ENCODE assay signal across 19 mouse cellular contexts in genomic region chr6:23471830-23472229, GRCm38 (mm10).
"Had no signal": no experiment of that assay in that cellular context is flagged by ENCODE, and none has a peak within 500 bp of the region (broad histone marks: within the 10 kb centered on the region; RNA-seq: fewer than 3 reads in every experiment).

No protein-coding gene starts in this region.

- H3K36me3 ChIP-seq: liver, embryonic 13.5 days; liver, embryonic 15.5 days; lung, embryonic 15.5 days; neural tube, embryonic 12.5 days; stomach, embryonic 15.5 days had no signal

- ATAC-seq: liver, postnatal 0 days; lung, postnatal 0 days; midbrain, embryonic 16.5 days had no signal

- DNase-seq: liver, embryonic 13.5 days; liver, postnatal 0 days; lung, postnatal 14 days; lung, postnatal 36 days; midbrain, embryonic 14.5 days; right cerebral cortex, postnatal 14 days; thymus, adult 2 months; thymus, postnatal 25 days; thymus, postnatal 4 days had no signal

- H3K4me1 ChIP-seq: liver, embryonic 13.5 days; liver, embryonic 15.5 days; lung, embryonic 15.5 days; megakaryocyte, embryonic 14.5 days; neural tube, embryonic 12.5 days; stomach, embryonic 15.5 days had no signal

- H3K9me3 ChIP-seq: liver, embryonic 13.5 days; liver, embryonic 15.5 days; lung, embryonic 15.5 days; megakaryocyte, embryonic 14.5 days; neural tube, embryonic 12.5 days; stomach, embryonic 15.5 days had no signal

- H3K4me2 ChIP-seq: liver, embryonic 13.5 days; liver, embryonic 15.5 days; lung, embryonic 15.5 days; midbrain, embryonic 11.5 days; neural tube, embryonic 12.5 days; stomach, embryonic 15.5 days had no signal

- H3K27ac ChIP-seq: liver, embryonic 13.5 days; liver, embryonic 15.5 days; lung, embryonic 15.5 days; macrophage; neural tube, embryonic 12.5 days; stomach, embryonic 15.5 days; stomach, postnatal 0 days had no signal

- H3K27me3 ChIP-seq: liver, embryonic 13.5 days; liver, embryonic 15.5 days; lung, embryonic 15.5 days; megakaryocyte, embryonic 14.5 days; neural tube, embryonic 12.5 days; stomach, embryonic 15.5 days had no signal

- H3K4me3 ChIP-seq: liver, embryonic 13.5 days; liver, embryonic 15.5 days; lung, embryonic 15.5 days; megakaryocyte, embryonic 14.5 days; neural tube, embryonic 12.5 days; stomach, embryonic 15.5 days had no signal

- H3K9ac ChIP-seq: liver, embryonic 13.5 days; liver, embryonic 15.5 days; liver, postnatal 0 days; lung, embryonic 15.5 days; neural tube, embryonic 12.5 days; stomach, embryonic 15.5 days had no signal
